Mouse (Mus musculus): ENCODE measurements around the gene Trmt10b. TPM values are rescaled to one million over a fixed set of nuclear protein-coding genes. Genes with fewer than 3 reads are reported as not detected.

Gene Trmt10b
- polyA plus RNA-seq (2015; fragmentation: Nextera tagmentation; extraction: Ambion mirVana): 14.0 and 14.8 TPM in 2 replicates

- Histone ChIP-seq H3K4me3 (replicated peaks; ENCODE audit: low read length) (peak within 1 kb of the TSS; percentile 76), H3K27me3 (ENCODE audit: control insufficient read depth, insufficient read depth, low read length) (no peaks in the 10 kb centered on the region), H3K9me3 (replicated peaks; ENCODE audit: control insufficient read depth, low read length) (no peaks in the 10 kb centered on the region), H3K9ac (ENCODE audit: low read length) (peak within 1 kb of the TSS; percentile 73), H3K4me2 (ENCODE audit: low read depth, low read length) (peak within 1 kb of the TSS; percentile 58), H3K36me3 (ENCODE audit: control insufficient read depth, insufficient read depth, low read length) (0 out of 2 replicates have a peak, but pooled peaks cover 5% of the 10 kb centered on the region), H3K27ac (ENCODE audit: low read length) (no peak within 1 kb of the TSS), H3K4me1 (ENCODE audit: control insufficient read depth, insufficient read depth, low read length) (no peaks in the 10 kb centered on the region)
- peak; percentile 82; the same call in 1 of the 2 replicates for ATAC-seq (ENCODE audit: insufficient read depth, low FRiP score)
- WGBS: 18% methylated on average over 27 of the region's 27 CpGs
Measured at GRCm38 (mm10) chr4:45296662-45297564, at the start of gene Trmt10b. Gene Trmt10b, plus strand, starts transcription at chr4:45297127.

GRCm38 (mm10) chr4:45251265-45251664 lies 45.7 kb upstream of the Trmt10b start:
- H3K4me1 ChIP-seq (ENCODE audit: control insufficient read depth, insufficient read depth, low read length): no peaks in the 10 kb centered on the region
- ATAC-seq (ENCODE audit: insufficient read depth, low FRiP score): no peak
- no peak overlapping the region for H3K27ac ChIP-seq (ENCODE audit: low read length)
- no peaks in the 10 kb centered on the region for H3K27me3 ChIP-seq (ENCODE audit: control insufficient read depth, insufficient read depth, low read length)
- no peaks in the 10 kb centered on the region for H3K36me3 ChIP-seq (ENCODE audit: control insufficient read depth, insufficient read depth, low read length)
- H3K9me3 ChIP-seq (replicated peaks; ENCODE audit: control insufficient read depth, low read length): no peaks in the 10 kb centered on the region
- WGBS: 81% methylated on average over 8 of the region's 8 CpGs
- H3K4me2 ChIP-seq (ENCODE audit: low read depth, low read length): no peak overlapping the region
- H3K9ac ChIP-seq (ENCODE audit: low read length): no peak overlapping the region
- H3K4me3 ChIP-seq (replicated peaks; ENCODE audit: low read length): no peak overlapping the region

GRCm38 (mm10) chr4:45252861-45253262 lies 44.1 kb upstream of the Trmt10b start:
- no peaks in the 10 kb centered on the region for H3K9me3 ChIP-seq (replicated peaks; ENCODE audit: control insufficient read depth, low read length)
- no peaks in the 10 kb centered on the region for H3K27me3 ChIP-seq (ENCODE audit: control insufficient read depth, insufficient read depth, low read length)
- WGBS: 66% methylated on average over 9 of the region's 9 CpGs
- H3K4me3 ChIP-seq (replicated peaks; ENCODE audit: low read length): no peak overlapping the region
- no peak overlapping the region for H3K4me2 ChIP-seq (ENCODE audit: low read depth, low read length)
- no peaks in the 10 kb centered on the region for H3K4me1 ChIP-seq (ENCODE audit: control insufficient read depth, insufficient read depth, low read length)
- H3K36me3 ChIP-seq (ENCODE audit: control insufficient read depth, insufficient read depth, low read length): no peaks in the 10 kb centered on the region
- ATAC-seq (ENCODE audit: insufficient read depth, low FRiP score): no peak
- H3K27ac ChIP-seq (ENCODE audit: low read length): no peak overlapping the region
- H3K9ac ChIP-seq (ENCODE audit: low read length): no peak overlapping the region

- Histone ChIP-seq H3K36me3 (ENCODE audit: control insufficient read depth, insufficient read depth, low read length) (no peaks in the 10 kb centered on the region), H3K27ac (ENCODE audit: low read length) (no peak overlapping the region), H3K4me2 (ENCODE audit: low read depth, low read length) (no peak overlapping the region), H3K9me3 (replicated peaks; ENCODE audit: control insufficient read depth, low read length) (no peaks in the 10 kb centered on the region), H3K27me3 (ENCODE audit: control insufficient read depth, insufficient read depth, low read length) (no peaks in the 10 kb centered on the region), H3K4me1 (ENCODE audit: control insufficient read depth, insufficient read depth, low read length) (no peaks in the 10 kb centered on the region), H3K9ac (ENCODE audit: low read length) (no peak overlapping the region), H3K4me3 (replicated peaks; ENCODE audit: low read length) (no peak overlapping the region)
- 51% methylated on average over 11 of the region's 11 CpGs for WGBS
- no peak for ATAC-seq (ENCODE audit: insufficient read depth, low FRiP score)
Measured at GRCm38 (mm10) chr4:45253839-45254601, 42.9 kb upstream of the Trmt10b start.

- H3K4me1 ChIP-seq (ENCODE audit: control insufficient read depth, insufficient read depth, low read length): no peaks in the 10 kb centered on the region
- WGBS: 61% methylated on average over 4 of the region's 4 CpGs
Measured at GRCm38 (mm10) chr4:45259232-45259832, 37.6 kb upstream of the Trmt10b start.

GRCm38 (mm10) chr4:45261551-45261950 lies 35.4 kb upstream of the Trmt10b start:
- no peak for ATAC-seq (ENCODE audit: insufficient read depth, low FRiP score)
- Histone ChIP-seq H3K4me2 (ENCODE audit: low read depth, low read length) (no peak overlapping the region), H3K9me3 (replicated peaks; ENCODE audit: control insufficient read depth, low read length) (no peaks in the 10 kb centered on the region), H3K4me3 (replicated peaks; ENCODE audit: low read length) (no peak overlapping the region), H3K36me3 (ENCODE audit: control insufficient read depth, insufficient read depth, low read length) (no peaks in the 10 kb centered on the region), H3K4me1 (ENCODE audit: control insufficient read depth, insufficient read depth, low read length) (no peaks in the 10 kb centered on the region), H3K27ac (ENCODE audit: low read length) (no peak overlapping the region), H3K27me3 (ENCODE audit: control insufficient read depth, insufficient read depth, low read length) (no peaks in the 10 kb centered on the region), H3K9ac (ENCODE audit: low read length) (no peak overlapping the region)
- 93% methylated on average over 4 of the region's 4 CpGs for WGBS

More at GRCm38 (mm10) chr4:45259232-45259832, 37.6 kb upstream of the Trmt10b start:
- H3K9me3 ChIP-seq (replicated peaks; ENCODE audit: control insufficient read depth, low read length): no peaks in the 10 kb centered on the region
- H3K27me3 ChIP-seq (ENCODE audit: control insufficient read depth, insufficient read depth, low read length): no peaks in the 10 kb centered on the region
- ATAC-seq (ENCODE audit: insufficient read depth, low FRiP score): no peak
- H3K9ac ChIP-seq (ENCODE audit: low read length): no peak overlapping the region
- no peak overlapping the region for H3K4me3 ChIP-seq (replicated peaks; ENCODE audit: low read length)
- no peak overlapping the region for H3K27ac ChIP-seq (ENCODE audit: low read length)
- no peaks in the 10 kb centered on the region for H3K36me3 ChIP-seq (ENCODE audit: control insufficient read depth, insufficient read depth, low read length)
- H3K4me2 ChIP-seq (ENCODE audit: low read depth, low read length): no peak overlapping the region

- H3K27ac ChIP-seq (ENCODE audit: low read length): no peak overlapping the region
- H3K27me3 ChIP-seq (ENCODE audit: control insufficient read depth, insufficient read depth, low read length): no peaks in the 10 kb centered on the region
- H3K9me3 ChIP-seq (replicated peaks; ENCODE audit: control insufficient read depth, low read length): no peaks in the 10 kb centered on the region
- H3K4me2 ChIP-seq (ENCODE audit: low read depth, low read length): no peak overlapping the region
- no peaks in the 10 kb centered on the region for H3K36me3 ChIP-seq (ENCODE audit: control insufficient read depth, insufficient read depth, low read length)
- no peak overlapping the region for H3K9ac ChIP-seq (ENCODE audit: low read length)
- H3K4me1 ChIP-seq (ENCODE audit: control insufficient read depth, insufficient read depth, low read length): no peaks in the 10 kb centered on the region
- ATAC-seq (ENCODE audit: insufficient read depth, low FRiP score): no peak
- WGBS: 49% methylated on average over 3 of the region's 3 CpGs
- H3K4me3 ChIP-seq (replicated peaks; ENCODE audit: low read length): no peak overlapping the region
Measured at GRCm38 (mm10) chr4:45267883-45268282, 29.0 kb upstream of the Trmt10b start.

GRCm38 (mm10) chr4:45271041-45271452 lies 25.9 kb upstream of the Trmt10b start:
- Histone ChIP-seq H3K4me1 (ENCODE audit: control insufficient read depth, insufficient read depth, low read length) (no peaks in the 10 kb centered on the region), H3K27me3 (ENCODE audit: control insufficient read depth, insufficient read depth, low read length) (no peaks in the 10 kb centered on the region), H3K9ac (ENCODE audit: low read length) (no peak overlapping the region), H3K27ac (ENCODE audit: low read length) (no peak overlapping the region), H3K4me2 (ENCODE audit: low read depth, low read length) (no peak overlapping the region), H3K4me3 (replicated peaks; ENCODE audit: low read length) (no peak overlapping the region), H3K36me3 (ENCODE audit: control insufficient read depth, insufficient read depth, low read length) (no peaks in the 10 kb centered on the region), H3K9me3 (replicated peaks; ENCODE audit: control insufficient read depth, low read length) (no peaks in the 10 kb centered on the region)
- WGBS: 61% methylated on average over 10 of the region's 10 CpGs
- peak; percentile 80 for ATAC-seq (ENCODE audit: insufficient read depth, low FRiP score)

Data from stomach, embryonic 16.5 days (tissue).